Mouse (Mus musculus) activated CD4-positive, CD25-positive, alpha-beta regulatory T cell, adult 9 weeks (primary cell): ENCODE data around the gene AW549877. TPM values are rescaled to one million over a fixed set of nuclear protein-coding genes. Genes with fewer than 3 reads are reported as not detected.

Source experiments
- polyA plus RNA-seq: library from polyadenylated mRNA; unstranded; fragments of 100-300 nt; shearing (Covaris generic); gene quantifications from one replicate; pipeline ENCODE4 v1.2.1, GENCODE M21; 2017

Gene AW549877
- polyA plus RNA-seq, result 52.1 TPM

GRCm38 (mm10) chr15:3995448-3996266 is at the start of gene AW549877:
Gene AW549877 (minus strand): TSS chr15:3995744.

GRCm38 (mm10) chr15:4026231-4026773 is 30.8 kb upstream of the AW549877 start, which contains the start of gene Oxct1:
Gene Oxct1 (plus strand): TSS chr15:4026383.

GRCm38 (mm10) chr15:3979061-3979848 is 16.3 kb downstream of the AW549877 start, which contains the start of gene Fbxo4:
Gene Fbxo4 (minus strand): TSS chr15:3979573.

Other genes starting within 250 kb of the AW549877 start
- gene Fbxo4, start 16.2 kb downstream of the AW549877 start, polyA plus RNA-seq, result 4.4 TPM
- 66.8 TPM for gene Oxct1, start 30.6 kb upstream of the AW549877 start, polyA plus RNA-seq